ENCODE assay signal across 16 mouse cellular contexts in the genomic region with DNA sequence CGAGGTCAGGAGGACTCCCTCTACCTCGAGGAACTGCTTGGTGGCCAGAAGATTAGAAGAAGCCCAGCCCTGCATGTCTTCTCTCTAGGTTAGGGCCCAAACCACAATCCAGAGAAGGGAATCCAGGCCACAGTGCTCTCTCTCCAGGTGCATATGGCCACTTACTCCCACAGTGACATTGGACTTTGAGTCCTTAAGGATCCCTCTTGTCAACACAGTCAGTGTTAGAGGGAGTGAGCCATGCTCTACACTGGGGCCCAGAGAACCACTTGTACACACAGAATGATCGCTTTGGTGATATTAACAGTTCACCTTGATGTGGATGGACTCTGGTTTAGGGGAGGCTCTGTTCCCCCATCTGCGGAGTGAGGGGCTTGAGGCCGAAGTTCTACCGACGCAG.
"Had no signal": no experiment of that assay in that cellular context is flagged by ENCODE, and none has a peak within 500 bp of the region (broad histone marks: within the 10 kb centered on the region; RNA-seq: fewer than 3 reads in every experiment).

No protein-coding gene starts in this region.

- H3K9ac ChIP-seq: limb, embryonic 15.5 days; liver, embryonic 14.5 days; liver, postnatal 0 days; lung, embryonic 14.5 days had no signal

- H3K27ac ChIP-seq: kidney, postnatal 0 days; layer of hippocampus, adult 2 months; limb, embryonic 15.5 days; liver, embryonic 14.5 days had no signal

- H3K4me3 ChIP-seq: layer of hippocampus, adult 2 months; limb, embryonic 15.5 days had no signal

- H3K36me3 ChIP-seq: limb, embryonic 15.5 days had no signal

- H3K9me3 ChIP-seq: limb, embryonic 15.5 days had no signal

- DNase-seq: kidney, adult 18-20 months; kidney, adult 9 months; kidney, postnatal 25 days; layer of hippocampus, adult 9-11 months; liver, postnatal 0 days; lung, embryonic 14.5 days; lung, postnatal 10 days; lung, postnatal 36 days; midbrain, embryonic 14.5 days; thymus, postnatal 25 days had no signal

- H3K27me3 ChIP-seq: limb, embryonic 15.5 days had no signal

- ATAC-seq: liver, postnatal 0 days had no signal

- H3K4me2 ChIP-seq: limb, embryonic 15.5 days; liver, embryonic 11.5 days; lung, embryonic 14.5 days; midbrain, embryonic 11.5 days had no signal
